Mouse (Mus musculus): ENCODE results near the gene Sec14l5.

DNA sequence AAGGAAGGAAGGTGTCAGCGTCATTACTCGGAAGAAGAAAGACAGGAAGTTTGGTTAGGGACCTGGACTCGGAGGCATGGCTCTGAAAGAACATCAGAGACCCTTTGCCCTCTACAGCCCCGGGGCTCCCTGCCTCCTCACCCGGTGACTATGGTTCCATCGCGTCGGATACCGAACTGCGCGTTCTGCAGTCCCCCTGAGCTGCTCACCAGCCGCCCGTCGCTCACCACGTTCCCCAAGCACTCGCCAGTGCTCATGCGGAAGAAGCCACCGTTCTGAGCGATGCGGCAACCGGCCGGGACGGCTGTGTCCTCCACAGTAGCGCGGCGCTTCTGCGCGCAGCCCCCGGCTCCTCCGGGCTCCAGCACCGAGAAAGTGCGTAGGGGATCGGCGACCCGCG lies 56.3 kb downstream of the Sec14l5 start:
- TF ChIP-seq CTCF (IDR thresholded peaks at IDR 0.05; ENCODE audit: low read depth) = no peak
- no peak for TF ChIP-seq EP300 (IDR thresholded peaks at IDR 0.05; ENCODE audit: low read depth)

All from liver, embryonic 14.5 days (tissue).